Mouse (Mus musculus) frontal cortex, adult 2 months (tissue): ENCODE results near the gene Tiam1. TPM values are rescaled to one million over a fixed set of nuclear protein-coding genes. Genes with fewer than 3 reads are reported as not detected.
A peak's percentile ranks its signal among the peaks of the same experiment; 100 is the strongest.

ENCODE experiments used
- DNase-seq, 2 experiments: peaks; one replicate each; pipeline ENCODE4 v3.0.0; 2022; ENCODE audit warnings: low spot score in 1 of 2; ENCODE audit errors: extremely low spot score in 1 of 2
- polyA plus RNA-seq: library from polyadenylated mRNA; depleted of rRNA; stranded (reverse); fragments of >200 nt; gene quantifications from 2 replicates; pipeline ENCODE4 v1.2.3, GENCODE M21; 2012

Gene Tiam1
- polyA plus RNA-seq, 1 experiment = 49.1 TPM

- peak in 1 of 2 experiments; percentile 47 for DNase-seq
These were observed 182.7 kb downstream of the Tiam1 start for GRCm38 (mm10) chr16:89960904-89961303.

DNA sequence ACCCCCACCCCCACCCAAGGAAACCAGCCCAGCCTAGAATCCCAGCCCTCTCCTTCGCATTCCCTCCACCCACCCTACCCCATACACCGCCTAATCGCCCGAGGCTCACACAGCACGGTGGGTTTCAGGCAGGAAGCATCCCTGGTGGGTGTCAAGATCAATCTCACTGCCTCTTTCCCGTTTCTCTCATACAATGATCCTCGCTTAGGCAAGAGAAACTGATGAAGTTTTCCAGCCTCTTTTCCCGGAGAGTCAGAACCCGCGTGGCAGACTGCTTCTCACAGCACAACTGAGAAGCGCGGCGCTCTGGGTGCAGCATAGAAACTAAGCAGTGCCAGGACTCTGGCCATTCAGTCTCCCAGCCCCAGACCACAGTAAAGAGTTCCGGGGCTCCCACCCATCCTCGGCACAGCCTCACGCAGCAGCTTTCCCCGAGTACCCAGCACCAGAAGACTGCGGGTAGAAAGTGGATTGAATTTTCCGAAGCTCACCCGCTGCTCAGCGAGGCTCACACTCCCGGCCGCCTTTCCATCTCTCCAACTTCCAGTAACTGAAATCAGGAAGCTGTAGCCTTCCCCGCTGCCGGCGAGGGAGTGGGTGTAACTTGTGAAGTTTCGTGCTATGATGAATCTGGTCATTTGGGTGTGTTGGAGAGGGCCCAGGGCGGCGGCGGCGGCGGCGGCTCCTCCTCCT, 183.2 kb downstream of the Tiam1 start:
- DNase-seq = peak; percentile 55 to 85

GRCm38 (mm10) chr16:89958982-89959381, 184.6 kb downstream of the Tiam1 start:
- DNase-seq = no peak

- DNase-seq = no peak
These were observed 185.5 kb downstream of the Tiam1 start for GRCm38 (mm10) chr16:89958030-89958429.

DNA sequence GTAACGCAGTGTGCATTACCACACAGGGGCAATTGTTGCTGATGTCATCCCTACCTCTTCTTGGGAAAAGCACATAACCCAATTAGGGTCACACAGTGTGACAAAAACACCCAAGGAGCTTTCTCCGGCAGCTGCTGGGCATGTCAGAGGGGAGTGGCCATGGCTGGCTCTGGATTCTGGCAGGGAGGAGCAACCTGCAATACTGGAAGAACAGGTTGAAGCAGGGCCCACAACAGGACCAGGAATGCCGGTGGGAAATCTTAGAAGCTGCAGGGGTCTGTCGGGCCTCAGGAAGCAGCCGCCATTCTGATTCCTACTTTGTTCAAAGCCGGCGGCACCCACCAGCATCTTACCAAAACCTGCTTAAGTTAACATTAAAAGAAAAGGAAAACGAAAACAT, 189.0 kb downstream of the Tiam1 start:
- no peak for DNase-seq

DNA sequence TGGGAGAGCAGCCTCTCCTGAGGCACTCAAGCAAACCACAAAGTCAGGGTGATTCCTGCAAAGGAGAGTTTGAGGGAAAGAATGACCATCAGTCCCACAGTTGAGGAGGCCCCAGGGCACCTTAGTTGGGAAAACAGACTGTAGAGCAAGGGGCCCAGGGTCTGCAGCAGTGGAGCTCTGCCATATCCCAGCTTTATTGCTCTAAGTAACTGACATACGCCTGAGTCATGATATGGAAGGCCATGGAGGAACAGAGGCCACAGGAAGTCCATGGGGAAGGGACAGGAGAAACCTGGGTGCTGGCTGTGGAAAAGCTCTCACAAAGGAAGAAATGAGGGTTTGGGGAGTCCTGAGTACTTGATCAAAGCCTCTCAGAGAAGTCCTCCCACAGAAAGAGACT, 189.5 kb downstream of the Tiam1 start:
- no peak for DNase-seq

DNA sequence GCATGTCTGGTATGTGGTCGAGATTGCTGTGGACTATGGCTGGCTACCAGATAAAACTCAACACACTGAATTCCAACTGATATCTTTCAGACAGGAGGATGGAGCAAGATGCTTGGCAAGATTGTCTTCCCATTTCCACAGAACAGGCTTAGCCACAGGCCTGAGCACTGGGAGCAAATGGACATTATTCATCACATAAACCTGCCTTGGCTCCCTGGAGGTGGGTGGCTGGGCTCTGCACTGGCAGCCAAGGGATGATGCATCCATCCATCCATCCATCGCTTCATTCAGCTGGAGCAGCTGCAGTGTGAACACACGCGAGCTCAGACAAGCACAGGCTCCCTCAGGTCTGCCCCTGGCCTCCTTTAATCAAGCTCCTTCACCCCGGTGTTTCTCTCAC, 190.7 kb downstream of the Tiam1 start:
- no peak for DNase-seq

GRCm38 (mm10) chr16:89950754-89951153, 192.8 kb downstream of the Tiam1 start:
- DNase-seq = no peak

GRCm38 (mm10) chr16:89950251-89950650, 193.3 kb downstream of the Tiam1 start:
- DNase-seq = no peak

DNA sequence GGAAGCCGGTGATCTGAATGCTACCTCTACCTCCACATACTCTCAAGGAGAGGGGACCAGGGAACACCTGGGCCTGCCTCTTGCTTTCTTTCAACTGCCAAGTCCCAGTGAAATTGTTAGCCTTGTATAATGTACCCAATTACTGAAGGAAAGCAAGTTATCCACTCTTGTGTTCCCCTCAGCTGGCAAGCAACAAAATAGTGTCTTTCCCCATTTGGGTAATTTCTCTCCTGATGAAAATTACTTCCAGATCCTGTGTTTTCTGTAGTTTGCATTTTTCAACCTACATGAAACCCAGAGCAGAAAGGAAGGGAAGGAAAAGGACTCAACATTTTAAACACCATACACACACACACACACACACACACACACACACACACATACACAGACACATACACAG, 195.5 kb downstream of the Tiam1 start:
- DNase-seq = no peak

- peak in 1 of 2 experiments; percentile 47 for DNase-seq
These were observed 196.8 kb downstream of the Tiam1 start for GRCm38 (mm10) chr16:89946816-89947215.

GRCm38 (mm10) chr16:89944604-89945283, 198.8 kb downstream of the Tiam1 start:
- DNase-seq = no peak

DNA sequence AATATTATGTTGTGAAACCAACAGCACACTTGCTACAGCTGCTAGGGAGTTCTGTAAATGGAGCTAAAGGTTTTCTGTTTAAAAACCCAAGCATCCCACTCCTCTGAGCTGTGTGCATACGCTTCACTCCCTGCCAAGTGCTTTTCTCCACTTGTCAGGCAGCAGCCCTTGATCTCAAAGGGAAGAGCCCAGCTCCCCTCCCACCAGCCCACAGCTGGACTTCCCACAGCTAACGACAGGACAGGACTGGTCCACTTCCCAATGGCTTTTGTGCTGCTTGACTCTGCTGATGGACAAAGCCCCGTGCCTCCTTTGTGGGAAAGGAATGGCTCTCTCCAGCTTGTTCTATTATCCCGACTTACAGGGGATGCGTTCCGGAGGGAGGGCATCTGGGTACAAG, 199.5 kb downstream of the Tiam1 start:
- DNase-seq = no peak

DNA sequence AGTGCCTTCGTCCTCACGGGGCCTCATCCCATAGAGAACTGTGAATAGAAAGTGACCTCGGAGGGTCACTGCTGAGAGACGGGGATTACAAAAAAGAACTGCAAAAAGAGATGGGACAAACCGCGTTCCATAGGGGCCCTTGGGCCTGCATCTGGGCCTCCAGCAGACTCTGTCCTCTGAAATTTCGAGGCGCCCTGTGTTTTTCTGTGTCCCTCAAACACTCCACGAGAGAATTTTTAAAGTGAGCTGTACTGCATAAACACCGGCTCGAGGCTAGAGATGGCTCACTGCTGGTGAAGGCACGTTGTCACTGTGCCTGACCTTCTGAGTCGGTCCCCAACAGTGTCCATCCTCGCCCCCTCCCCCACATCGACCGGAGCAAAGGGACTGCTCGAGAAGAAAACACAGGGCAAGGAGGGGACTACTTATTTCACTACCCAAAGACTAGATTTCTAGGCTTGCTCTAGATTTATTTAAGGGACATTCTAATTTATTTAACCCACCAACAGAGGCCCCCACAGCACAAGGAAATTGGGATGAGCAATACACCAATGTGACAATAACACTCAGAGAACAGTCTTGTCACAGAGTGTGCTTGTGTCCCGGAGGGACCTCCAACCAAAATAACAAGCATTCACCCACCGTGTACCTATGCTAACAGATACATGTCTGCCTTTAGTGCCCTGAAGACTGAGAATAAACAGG, 200.2 kb downstream of the Tiam1 start:
- peak in 1 of 2 experiments; percentile 50 for DNase-seq

DNA sequence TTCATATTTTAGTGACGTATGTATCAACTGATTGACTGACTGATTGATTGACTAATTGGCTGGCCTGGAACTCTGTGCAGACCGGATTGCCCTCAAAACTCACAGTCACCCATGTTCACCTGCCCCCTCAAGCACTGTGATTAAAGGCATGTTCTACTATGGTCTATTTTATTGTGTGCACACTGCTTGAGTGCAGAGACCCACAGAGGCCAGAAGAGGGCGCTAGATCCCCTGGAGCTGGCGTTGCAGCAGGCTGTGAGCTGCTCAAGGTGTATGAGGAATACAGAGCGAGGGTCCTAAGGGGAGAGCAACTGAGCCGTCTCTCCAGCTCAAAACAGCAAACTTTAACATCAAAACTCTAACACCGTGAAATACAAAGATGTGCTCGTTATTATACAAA, 202.9 kb downstream of the Tiam1 start:
- no peak for DNase-seq

DNA sequence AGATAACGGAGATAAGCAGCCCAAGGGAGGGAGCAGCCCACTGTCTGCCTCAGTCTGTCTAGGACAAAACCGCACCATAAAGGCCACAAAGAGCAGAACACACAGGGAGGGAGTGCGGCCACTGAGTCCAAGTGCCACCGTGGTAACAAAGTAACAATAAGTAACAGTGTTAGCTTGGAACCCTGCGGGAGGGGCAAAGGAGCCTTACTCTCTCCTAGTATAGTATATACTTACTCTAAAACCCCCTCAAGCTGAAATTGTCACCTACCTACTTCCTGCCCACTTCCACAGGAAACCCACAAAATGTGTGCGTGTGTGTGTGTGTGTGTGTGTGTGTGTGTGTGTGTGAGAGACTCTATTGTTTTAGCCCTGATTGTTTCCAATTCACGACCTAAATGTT, 205.3 kb downstream of the Tiam1 start:
- no peak for DNase-seq

GRCm38 (mm10) chr16:89936571-89936970, 207.0 kb downstream of the Tiam1 start:
- no peak for DNase-seq

DNA sequence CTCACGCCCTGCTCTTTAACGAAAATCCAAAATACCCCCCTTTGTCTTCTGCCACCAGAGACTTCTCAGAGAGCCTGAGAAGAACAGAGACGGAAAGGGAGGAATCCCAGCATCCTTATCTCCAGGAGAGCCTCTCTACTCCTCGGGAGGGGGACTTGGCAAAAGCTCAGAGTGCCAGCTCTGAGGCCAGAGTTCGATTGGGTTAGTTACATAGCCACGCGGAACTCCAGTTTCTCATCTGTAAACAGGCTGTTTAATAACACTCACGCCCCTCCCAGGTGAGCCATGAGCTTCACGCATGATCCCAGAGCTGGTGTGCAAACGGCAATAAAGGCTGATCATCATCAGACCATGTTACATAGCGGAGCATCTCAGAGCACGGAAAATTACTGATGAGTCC, 208.2 kb downstream of the Tiam1 start:
- no peak for DNase-seq

- no peak for DNase-seq
These were observed 209.0 kb downstream of the Tiam1 start for GRCm38 (mm10) chr16:89934616-89935015.

GRCm38 (mm10) chr16:89933976-89934375, 209.6 kb downstream of the Tiam1 start:
- no peak for DNase-seq

DNA sequence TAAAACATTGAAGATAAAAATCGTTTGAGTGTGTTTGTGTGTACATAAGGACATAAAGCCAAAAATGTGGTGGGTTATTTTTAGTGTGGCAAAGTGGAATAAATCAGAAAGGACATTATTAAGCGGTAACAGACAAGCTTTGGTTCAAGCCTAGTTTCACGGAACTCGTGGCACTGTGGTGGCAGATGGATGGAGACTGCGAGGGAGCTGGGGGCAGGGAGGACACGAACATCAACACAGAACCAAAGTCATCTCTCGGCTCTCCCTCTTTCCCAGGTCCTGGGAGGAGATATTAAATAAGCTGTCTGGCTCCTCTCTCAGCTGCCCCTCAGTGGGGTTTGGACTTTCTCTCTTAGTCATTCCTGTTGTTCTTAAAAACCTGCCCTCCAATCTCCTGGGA, 215.0 kb downstream of the Tiam1 start:
- DNase-seq = no peak
